Mouse (Mus musculus) layer of hippocampus, adult 9-11 months (tissue): ENCODE results near the gene Gm21411.
"Not testable (repeated sequence)": the region's sequence is repeated elsewhere in the genome, so short reads cannot be mapped to it uniquely, and the experiment has no call there.

Experiments used
- DNase-seq: peaks from one replicate; pipeline ENCODE4 v3.0.0; 2022

Gm21411 gene

GRCm38 (mm10) chr4:146909386-146910137 is at the start of gene Gm21411:
Gene Gm21411 (minus strand): TSS chr4:146909590.
- DNase-seq = not testable (repeated sequence)

GRCm38 (mm10) chr4:146941691-146942090 is 32.3 kb upstream of the Gm21411 start:
- DNase-seq = not testable (repeated sequence)

GRCm38 (mm10) chr4:146932311-146933082 is 23.1 kb upstream of the Gm21411 start:
- DNase-seq = no peak

- no peak for DNase-seq
Observed at GRCm38 (mm10) chr4:146915196-146915595, 5.8 kb upstream of the Gm21411 start.

- DNase-seq = not testable (repeated sequence)
Observed at GRCm38 (mm10) chr4:146908131-146908530, 1.3 kb downstream of the Gm21411 start.

GRCm38 (mm10) chr4:146904782-146905181 is 4.6 kb downstream of the Gm21411 start:
- DNase-seq = not testable (repeated sequence)

GRCm38 (mm10) chr4:146903126-146903525 is 6.3 kb downstream of the Gm21411 start:
- not testable (repeated sequence) for DNase-seq
